Mouse (Mus musculus) limb, embryonic 14.5 days (tissue): Measurements from ENCODE around the gene Mfsd1. TPM values are rescaled to one million over a fixed set of nuclear protein-coding genes. Genes with fewer than 3 reads are reported as not detected.
A peak's percentile ranks its signal among the peaks of the same experiment; 100 is the strongest.

Source experiments
- ATAC-seq: fragments of 200-750 bp; cut with Nextera tagmentation; 2 replicates; pipeline ENCODE4 v1.8.0; 2017; ENCODE audit warnings: low read depth, moderate number of reproducible peaks, moderate TSS enrichment; ENCODE audit not compliant: low FRiP score
- DNase-seq: peaks from one replicate; pipeline ENCODE4 v3.0.0-alpha.2; 2015; ENCODE audit warnings: low spot score
- H3K27ac ChIP-seq: fragments of 300-500 bp; sonication (generic); replicated peaks from 2 replicates; pipeline ENCODE4 v1.5.1; 2014; ENCODE audit warnings: low read depth, mild to moderate bottlenecking, low read length, moderate library complexity, mixed read lengths
- H3K27me3 ChIP-seq: fragments of 300-500 bp; sonication (generic); 2 replicates; pipeline ENCODE4 v1.6.1; 2014; ENCODE audit warnings: low read length, mixed read lengths; ENCODE audit not compliant: control insufficient read depth, insufficient read depth
- H3K36me3 ChIP-seq: fragments of 300-500 bp; sonication (generic); 2 replicates; pipeline ENCODE4 v1.6.1; 2014; ENCODE audit warnings: mild to moderate bottlenecking, low read length, moderate library complexity, mixed read lengths; ENCODE audit not compliant: control insufficient read depth, insufficient read depth
- H3K4me1 ChIP-seq: fragments of 300-500 bp; sonication (generic); 2 replicates; pipeline ENCODE4 v1.6.1; 2014; ENCODE audit warnings: antibody characterized with exemption, low read length, mixed read lengths; ENCODE audit not compliant: control insufficient read depth, insufficient read depth
- H3K4me2 ChIP-seq: fragments of 300-500 bp; sonication (generic); replicated peaks from 2 replicates; pipeline ENCODE4 v1.6.1; 2014; ENCODE audit warnings: low read depth, mild to moderate bottlenecking, low read length, moderate library complexity; ENCODE audit not compliant: severe bottlenecking
- H3K4me3 ChIP-seq: fragments of 300-500 bp; sonication (generic); replicated peaks from 2 replicates; pipeline ENCODE4 v1.5.1; 2014; ENCODE audit warnings: low read length
- H3K9ac ChIP-seq: fragments of 300-500 bp; sonication (generic); 2 replicates; pipeline ENCODE4 v1.6.1; 2014; ENCODE audit warnings: mild to moderate bottlenecking, low read depth, low read length, moderate library complexity; ENCODE audit not compliant: severe bottlenecking
- H3K9me3 ChIP-seq: fragments of 300-500 bp; sonication (generic); 2 replicates; pipeline ENCODE4 v1.6.1; 2016; ENCODE audit warnings: low read length; ENCODE audit not compliant: control insufficient read depth
- POLR2A ChIP-seq: fragments of 200-500 bp; IDR thresholded peaks from 2 replicates; pipeline ENCODE4 v1.8.0; 2012; ENCODE audit warnings: inconsistent platforms, mild to moderate bottlenecking, moderate library complexity, borderline replicate concordance; ENCODE audit not compliant: insufficient read depth, insufficient read length; ENCODE audit errors: extremely low read depth
- WGBS: fragments of 180-500 bp; shearing (Covaris S2); extraction: QIAGEN DNeasy Blood & Tissue Kit; methylation state at CpG from one replicate; pipeline ENCODE4 v1.1.7; 2014; 5-methylcytosine and 5-hydroxymethylcytosine counted together
- polyA plus RNA-seq, 2 experiments: library from polyadenylated mRNA; depleted of rRNA in 1 of 2; stranded (reverse) in 1 of 2; unstranded in 1 of 2; fragments of >200 nt; fragmentation: Nextera tagmentation in 1 of 2; extraction: Ambion mirVana in 1 of 2; gene quantifications; 2 replicates each; pipeline versions ENCODE4 v1.2.1 to v1.2.3; 2012 to 2014

Mfsd1 gene
- polyA plus RNA-seq, 2 experiments, result 36.9 to 61.8 TPM

DNA sequence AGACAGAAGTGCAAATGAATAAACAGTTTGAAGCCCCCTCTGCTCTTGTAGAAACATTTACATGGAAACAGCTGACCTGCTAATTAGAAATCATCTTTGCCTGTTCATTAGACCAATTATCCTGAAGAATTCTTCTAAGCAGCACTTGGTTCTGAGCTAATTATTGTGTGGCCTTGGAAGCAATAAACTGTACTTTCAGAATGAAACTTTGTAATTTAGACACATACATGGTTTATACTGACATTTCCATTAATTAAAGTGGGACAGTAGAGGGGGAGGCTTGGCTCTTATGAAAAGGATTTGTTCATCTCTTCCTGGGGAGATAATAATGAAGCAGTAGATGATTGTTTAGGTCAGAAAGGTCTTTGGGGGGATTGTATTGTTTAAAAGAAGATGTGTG lies 35.7 kb downstream of the Mfsd1 start:
- Histone ChIP-seq H3K27me3 (no peaks in the 10 kb centered on the region), H3K4me3 (no peak overlapping the region), H3K36me3 (no peaks in the 10 kb centered on the region), H3K4me2 (no peak overlapping the region), H3K27ac (no peak overlapping the region), H3K9me3 (no peaks in the 10 kb centered on the region), H3K9ac (no peak overlapping the region), H3K4me1 (no peaks in the 10 kb centered on the region)
- no peak for TF ChIP-seq POLR2A
- ATAC-seq, result no peak
- no peak for DNase-seq

DNA sequence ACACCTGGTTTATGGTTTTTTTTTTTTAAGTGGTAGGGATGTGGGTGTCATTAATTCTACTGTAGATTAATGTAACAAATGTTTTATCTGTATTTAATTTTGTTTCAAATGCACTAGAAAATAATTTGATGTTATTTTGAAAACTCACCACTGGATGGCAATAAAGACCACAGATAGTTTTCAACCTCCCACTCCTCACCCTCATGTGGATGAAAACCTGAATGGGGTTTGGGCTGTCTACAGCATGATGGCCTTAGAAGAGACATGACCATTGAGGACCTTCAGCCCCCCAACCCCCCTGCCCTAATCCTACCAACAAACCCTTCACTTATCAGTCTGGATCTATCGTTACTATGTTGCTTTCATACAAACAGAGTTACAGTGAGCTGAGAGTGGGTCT lies 42.1 kb downstream of the Mfsd1 start:
- no peak overlapping the region for H3K4me2 ChIP-seq
- no peaks in the 10 kb centered on the region for H3K36me3 ChIP-seq
- DNase-seq (peak; percentile 24), ATAC-seq (no peak)
- no peak overlapping the region for H3K4me3 ChIP-seq
- WGBS, result 85% methylated on average over 1 of the region's 1 CpGs
- H3K27ac ChIP-seq, result no peak overlapping the region
- H3K9ac ChIP-seq, result no peak overlapping the region
- no peaks in the 10 kb centered on the region for H3K4me1 ChIP-seq
- no peaks in the 10 kb centered on the region for H3K27me3 ChIP-seq
- no peaks in the 10 kb centered on the region for H3K9me3 ChIP-seq
- TF ChIP-seq POLR2A, result no peak

GRCm38 (mm10) chr3:67643135-67643534 lies 60.6 kb downstream of the Mfsd1 start:
- Histone ChIP-seq H3K9ac (no peak overlapping the region), H3K4me1 (no peaks in the 10 kb centered on the region), H3K36me3 (no peaks in the 10 kb centered on the region), H3K4me3 (no peak overlapping the region), H3K9me3 (no peaks in the 10 kb centered on the region), H3K27me3 (no peaks in the 10 kb centered on the region), H3K27ac (no peak overlapping the region), H3K4me2 (no peak overlapping the region)
- TF ChIP-seq POLR2A, result no peak
- ATAC-seq (no peak), DNase-seq (no peak)
- 72% methylated on average over 3 of the region's 3 CpGs for WGBS

- H3K4me2 ChIP-seq, result no peak overlapping the region
- H3K9me3 ChIP-seq, result no peaks in the 10 kb centered on the region
- no peaks in the 10 kb centered on the region for H3K4me1 ChIP-seq
- no peak overlapping the region for H3K27ac ChIP-seq
- no peak overlapping the region for H3K4me3 ChIP-seq
- ATAC-seq (no peak), DNase-seq (no peak)
- WGBS, result 85% methylated on average over 7 of the region's 7 CpGs
- no peaks in the 10 kb centered on the region for H3K27me3 ChIP-seq
- no peaks in the 10 kb centered on the region for H3K36me3 ChIP-seq
- TF ChIP-seq POLR2A, result no peak
- no peak overlapping the region for H3K9ac ChIP-seq
Measured at GRCm38 (mm10) chr3:67645640-67646466, 63.3 kb downstream of the Mfsd1 start.

Other genes starting within 250 kb of the Mfsd1 start
- 5.3 and 7.3 TPM in 2 replicates for gene Mlf1, start 208.6 kb upstream of the Mfsd1 start, polyA plus RNA-seq (2012; rRNA removed)
- 15.1 and 16.3 TPM in 2 replicates for gene Mlf1, start 208.6 kb upstream of the Mfsd1 start, polyA plus RNA-seq (2014; fragmentation: Nextera tagmentation; extraction: Ambion mirVana)
- not detected in 2 replicates for gene Gm17402, start 207.6 kb upstream of the Mfsd1 start, polyA plus RNA-seq (2012; rRNA removed)
- not detected in 2 replicates for gene Gm17402, start 207.6 kb upstream of the Mfsd1 start, polyA plus RNA-seq (2014; fragmentation: Nextera tagmentation; extraction: Ambion mirVana)
- 26.2 and 30.4 TPM in 2 replicates for gene Gfm1, start 152.6 kb upstream of the Mfsd1 start, polyA plus RNA-seq (2012; rRNA removed)
- gene Gfm1, start 152.6 kb upstream of the Mfsd1 start, polyA plus RNA-seq (2014; fragmentation: Nextera tagmentation; extraction: Ambion mirVana), result 40.9 and 45.1 TPM in 2 replicates
- 51.9 and 64.8 TPM in 2 replicates for gene Lxn, start 118.8 kb upstream of the Mfsd1 start, polyA plus RNA-seq (2012; rRNA removed)
- gene Lxn, start 118.8 kb upstream of the Mfsd1 start, polyA plus RNA-seq (2014; fragmentation: Nextera tagmentation; extraction: Ambion mirVana), result 121 and 130 TPM in 2 replicates
- 4.1 and 4.5 TPM in 2 replicates for gene Rarres1, start 67.2 kb upstream of the Mfsd1 start, polyA plus RNA-seq (2012; rRNA removed)
- gene Rarres1, start 67.2 kb upstream of the Mfsd1 start, polyA plus RNA-seq (2014; fragmentation: Nextera tagmentation; extraction: Ambion mirVana), result 5.3 and 7.4 TPM in 2 replicates